Mouse (Mus musculus) midbrain, embryonic 13.5 days (tissue): ENCODE results near the gene Lmod1. TPM values are rescaled to one million over a fixed set of nuclear protein-coding genes. Genes with fewer than 3 reads are reported as not detected.

Source experiments
- polyA plus RNA-seq: library from polyadenylated mRNA; unstranded; fragments of >200 nt; fragmentation: Nextera tagmentation; extraction: Ambion mirVana; gene quantifications from 2 replicates; pipeline ENCODE4 v1.2.1, GENCODE M21; 2015

Lmod1 gene
- polyA plus RNA-seq, 1 experiment from 2014 or later: 0.57 TPM

Other genes with a start within 250 kb of the Lmod1 start
- 0.35 and 0.44 TPM in 2 replicates for gene Lgr6, start 219.5 kb upstream of the Lmod1 start, polyA plus RNA-seq
- gene Ptpn7, start 192.1 kb upstream of the Lmod1 start, polyA plus RNA-seq: 0.46 and 0.51 TPM in 2 replicates
- 234 and 247 TPM in 2 replicates for gene Arl8a, start 178.0 kb upstream of the Lmod1 start, polyA plus RNA-seq
- 0.13 and 0.17 TPM in 2 replicates for gene Gpr37l1, start 157.1 kb upstream of the Lmod1 start, polyA plus RNA-seq
- gene Elf3, start 66.2 kb upstream of the Lmod1 start, polyA plus RNA-seq: 0.16 and 0.34 TPM in 2 replicates
- gene Rnpep, start 40.7 kb upstream of the Lmod1 start, polyA plus RNA-seq: 87.7 and 102 TPM in 2 replicates
- 155 and 161 TPM in 2 replicates for gene Timm17a, start 11.0 kb upstream of the Lmod1 start, polyA plus RNA-seq
- gene Shisa4, start 50.4 kb downstream of the Lmod1 start, polyA plus RNA-seq: 83.7 and 84.8 TPM in 2 replicates
- gene Ipo9, start 105.7 kb downstream of the Lmod1 start, polyA plus RNA-seq: 136 and 142 TPM in 2 replicates